Comparison of ENCODE assay signal across 23 mouse cellular contexts in genomic region chr11:100588462-100588861, GRCm38 (mm10). TPM values are rescaled to one million over a fixed set of nuclear protein-coding genes. Genes with fewer than 3 reads are reported as not detected.
A peak's percentile ranks its signal among the peaks of the same experiment; 100 is the strongest.
DNase-seq lines count a peak whose midpoint lies in the region; ATAC-seq and TF ChIP-seq lines count a peak whose summit lies in the region.
"Had no signal": no experiment of that assay in that cellular context is flagged by ENCODE, and none has a peak within 500 bp of the region (broad histone marks: within the 10 kb centered on the region; RNA-seq: fewer than 3 reads in every experiment).

No protein-coding gene starts in this region.

- no peak for DNase-seq in layer of hippocampus, adult 2 months (ENCODE audit: low spot score in 2 of 2)
- DNase-seq in layer of hippocampus, adult 11-12 months (ENCODE audit: low spot score) = no peak
- DNase-seq in thymus, adult 2 months = no peak
- DNase-seq in thymus, postnatal 25 days = no peak
- no peak for DNase-seq in retina, postnatal 1 day
- DNase-seq: adrenal gland, postnatal 25 days; cerebellum, adult 11 months; cerebellum, postnatal 10 days; kidney, adult 8-10 months; kidney, postnatal 14 days; left cerebral cortex, postnatal 4 days; liver, embryonic 13.5 days; right cerebral cortex, postnatal 4 days had no signal

- H3K27me3 ChIP-seq in thymus, adult 2 months (ENCODE audit: control insufficient read depth, insufficient read depth, low read length) = no peaks in the 10 kb centered on the region
- H3K27me3 ChIP-seq: embryonic facial prominence, embryonic 12.5 days; forebrain, embryonic 13.5 days; liver, embryonic 13.5 days; midbrain, embryonic 15.5 days had no signal

- 21% methylated on average over 2 of the region's 2 CpGs for WGBS in thymus, adult 2 months

- peaks cover 29% of the 10 kb centered on the region for H3K4me1 ChIP-seq in thymus, adult 2 months (replicated peaks; ENCODE audit: control insufficient read depth, insufficient read depth, low read length)
- H3K4me1 ChIP-seq: embryonic facial prominence, embryonic 12.5 days; forebrain, embryonic 13.5 days; hindbrain, embryonic 10.5 days; liver, embryonic 13.5 days; midbrain, embryonic 15.5 days had no signal

- TF ChIP-seq CTCF in layer of hippocampus, adult 2 months (conservative IDR thresholded peaks at IDR 0.05) = no peak
- TF ChIP-seq CTCF in thymus, adult 2 months (IDR thresholded peaks at IDR 0.05; ENCODE audit: borderline replicate concordance, control insufficient read depth, extremely low read depth, insufficient read depth, low read length, poor library complexity) = no peak

- ATAC-seq in neutrophil, adult 5-6 weeks (ENCODE audit: extremely low read depth, insufficient number of reproducible peaks, low FRiP score, poor library complexity, severe bottlenecking) = peak; percentile 17; the same call in 1 of the 2 replicates
- no peak for ATAC-seq in monocyte, adult 5-6 weeks (replicated peaks; ENCODE audit: insufficient number of reproducible peaks, low FRiP score, low TSS enrichment, poor library complexity, severe bottlenecking)
- ATAC-seq: forebrain, embryonic 13.5 days; hindbrain, postnatal 0 days; lung, postnatal 0 days; midbrain, embryonic 15.5 days had no signal

- no peak for TF ChIP-seq POLR2A in thymus, adult 2 months (IDR thresholded peaks at IDR 0.05; ENCODE audit: control insufficient read depth, extremely low read depth, insufficient read depth, low read length, poor library complexity)

- peak overlapping the region; percentile 68 for H3K27ac ChIP-seq in layer of hippocampus, adult 2 months
- H3K27ac ChIP-seq in thymus, adult 2 months (ENCODE audit: control insufficient read depth, insufficient read depth, low read length) = peak overlapping the region; percentile 60; the same call in 1 of the 2 replicates
- H3K27ac ChIP-seq: embryonic facial prominence, embryonic 12.5 days; forebrain, embryonic 13.5 days; heart, embryonic 10.5 days; hindbrain, embryonic 10.5 days; hindbrain, postnatal 0 days; liver, embryonic 13.5 days; midbrain, embryonic 15.5 days had no signal

- peaks cover 82% of the 10 kb centered on the region for H3K36me3 ChIP-seq in thymus, adult 2 months (ENCODE audit: control insufficient read depth, insufficient read depth, low read length)

- no peak overlapping the region for H3K4me3 ChIP-seq in layer of hippocampus, adult 2 months
- no peak overlapping the region for H3K4me3 ChIP-seq in thymus, adult 2 months (ENCODE audit: control insufficient read depth, insufficient read depth, low read length)
- H3K4me3 ChIP-seq: embryonic facial prominence, embryonic 12.5 days; erythroblast, embryonic 14.5 days; forebrain, embryonic 13.5 days; heart, embryonic 10.5 days; hindbrain, embryonic 10.5 days; liver, embryonic 13.5 days; midbrain, embryonic 15.5 days had no signal

RNA-seq across cellular contexts. Expression of gene Cnp, which starts 13.8 kb away (rescaled TPM):
- total RNA-seq in layer of hippocampus, adult 2 months (2021) = 100 to 1,000 TPM; 168 to 183 TPM
- polyA plus RNA-seq in thymus, adult 2 months (2012; rRNA removed) = 138 and 153 TPM in 2 replicates
- total RNA-seq in neutrophil, adult 5-6 weeks (2017) = 87.3 and 99.3 TPM in 2 replicates
- total RNA-seq in monocyte, adult 5-6 weeks (2017) = 22.6 to 33.8 TPM (median 25.9 TPM) in 3 replicates

RNA-seq across cellular contexts. Expression of gene Nkiras2, which starts 30.6 kb away (rescaled TPM):
- 10 to 100 TPM; 11.8 to 13.1 TPM for total RNA-seq in layer of hippocampus, adult 2 months (2021)
- polyA plus RNA-seq in thymus, adult 2 months (2012; rRNA removed) = 64.6 and 68.4 TPM in 2 replicates
- 18.3 and 22.9 TPM in 2 replicates for total RNA-seq in neutrophil, adult 5-6 weeks (2017)
- total RNA-seq in monocyte, adult 5-6 weeks (2017) = 49.6 to 69.8 TPM (median 54.5 TPM) in 3 replicates

RNA-seq across cellular contexts. Expression of gene Dnajc7, which starts 31.5 kb away (rescaled TPM):
- total RNA-seq in layer of hippocampus, adult 2 months (2021) = 100 to 1,000 TPM; 242 to 257 TPM
- 99.8 and 110 TPM in 2 replicates for polyA plus RNA-seq in thymus, adult 2 months (2012; rRNA removed)
- total RNA-seq in neutrophil, adult 5-6 weeks (2017) = 520 and 539 TPM in 2 replicates
- 239 to 305 TPM (median 293 TPM) in 3 replicates for total RNA-seq in monocyte, adult 5-6 weeks (2017)

RNA-seq across cellular contexts. Expression of gene Ttc25, which starts 43.1 kb away (rescaled TPM):
- 1 to 10 TPM; 1.3 to 1.7 TPM for total RNA-seq in layer of hippocampus, adult 2 months (2021)
- polyA plus RNA-seq in thymus, adult 2 months (2012; rRNA removed) = 0.58 and 1.1 TPM in 2 replicates
- total RNA-seq in neutrophil, adult 5-6 weeks (2017) = 1.0 and 1.1 TPM in 2 replicates
- total RNA-seq in monocyte, adult 5-6 weeks (2017) = 4.4 TPM in 1 of 3 replicates, not detected in the others
- polyA plus RNA-seq: erythroblast, embryonic 14.5 days had no signal
